Mouse (Mus musculus): ENCODE results near the gene Tmem215. TPM values are rescaled to one million over a fixed set of nuclear protein-coding genes. Genes with fewer than 3 reads are reported as not detected.

Gene Tmem215
- polyA plus RNA-seq, 1 experiment from 2014 or later, result 0.52 TPM

GRCm38 (mm10) chr4:40499812-40500591 is 28.0 kb downstream of the Tmem215 start:
- Histone ChIP-seq H3K36me3 (no peaks in the 10 kb centered on the region), H3K4me2 (no peak overlapping the region), H3K27ac (no peak overlapping the region), H3K4me1 (no peaks in the 10 kb centered on the region), H3K27me3 (no peaks in the 10 kb centered on the region), H3K4me3 (no peak overlapping the region), H3K9me3 (no peaks in the 10 kb centered on the region), H3K9ac (no peak overlapping the region)
- ATAC-seq (ENCODE audit: insufficient number of reproducible peaks, low FRiP score, low TSS enrichment, low read depth), result no peak
- 46% methylated on average over 11 of the region's 11 CpGs for WGBS

GRCm38 (mm10) chr4:40502459-40502858 is 30.5 kb downstream of the Tmem215 start:
- Histone ChIP-seq H3K4me3 (no peak overlapping the region), H3K4me2 (no peak overlapping the region), H3K36me3 (no peaks in the 10 kb centered on the region), H3K27me3 (no peaks in the 10 kb centered on the region), H3K27ac (no peak overlapping the region), H3K4me1 (no peaks in the 10 kb centered on the region), H3K9me3 (no peaks in the 10 kb centered on the region), H3K9ac (no peak overlapping the region)
- WGBS, result 67% methylated on average over 3 of the region's 3 CpGs
- ATAC-seq (ENCODE audit: insufficient number of reproducible peaks, low FRiP score, low TSS enrichment, low read depth), result no peak

DNA sequence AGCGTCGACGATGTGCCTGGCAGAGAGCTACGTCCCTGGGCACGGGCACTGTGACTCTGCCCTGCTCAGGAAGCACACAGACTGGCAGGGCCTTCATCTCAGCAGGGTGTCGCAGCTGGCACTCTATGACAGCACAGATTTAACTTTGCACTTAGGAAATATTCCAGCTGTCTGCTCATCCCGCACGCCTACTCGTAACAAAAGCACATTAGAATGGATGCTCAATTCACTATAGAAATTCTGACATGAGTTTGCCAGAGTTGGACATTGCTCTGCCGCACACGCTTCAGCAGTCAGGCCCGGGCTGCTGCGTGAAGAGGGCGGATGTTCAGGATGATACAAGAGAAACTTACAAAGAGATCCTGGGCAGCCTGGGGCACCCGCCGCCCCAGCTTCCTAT is 37.6 kb downstream of the Tmem215 start:
- Histone ChIP-seq H3K27me3 (no peaks in the 10 kb centered on the region), H3K27ac (no peak overlapping the region), H3K4me1 (no peaks in the 10 kb centered on the region), H3K4me2 (no peak overlapping the region), H3K9ac (no peak overlapping the region), H3K9me3 (no peaks in the 10 kb centered on the region), H3K4me3 (no peak overlapping the region), H3K36me3 (no peaks in the 10 kb centered on the region)
- no peak for ATAC-seq (ENCODE audit: insufficient number of reproducible peaks, low FRiP score, low TSS enrichment, low read depth)
- 78% methylated on average over 16 of the region's 16 CpGs for WGBS

- Histone ChIP-seq H3K9me3 (no peaks in the 10 kb centered on the region), H3K36me3 (no peaks in the 10 kb centered on the region), H3K27ac (no peak overlapping the region), H3K4me3 (no peak overlapping the region), H3K4me2 (no peak overlapping the region), H3K4me1 (no peaks in the 10 kb centered on the region), H3K9ac (no peak overlapping the region), H3K27me3 (no peaks in the 10 kb centered on the region)
- ATAC-seq (ENCODE audit: insufficient number of reproducible peaks, low FRiP score, low TSS enrichment, low read depth), result no peak
- WGBS, result 87% methylated on average over 2 of the region's 2 CpGs
Measured at GRCm38 (mm10) chr4:40513235-40513634, 41.3 kb downstream of the Tmem215 start.

DNA sequence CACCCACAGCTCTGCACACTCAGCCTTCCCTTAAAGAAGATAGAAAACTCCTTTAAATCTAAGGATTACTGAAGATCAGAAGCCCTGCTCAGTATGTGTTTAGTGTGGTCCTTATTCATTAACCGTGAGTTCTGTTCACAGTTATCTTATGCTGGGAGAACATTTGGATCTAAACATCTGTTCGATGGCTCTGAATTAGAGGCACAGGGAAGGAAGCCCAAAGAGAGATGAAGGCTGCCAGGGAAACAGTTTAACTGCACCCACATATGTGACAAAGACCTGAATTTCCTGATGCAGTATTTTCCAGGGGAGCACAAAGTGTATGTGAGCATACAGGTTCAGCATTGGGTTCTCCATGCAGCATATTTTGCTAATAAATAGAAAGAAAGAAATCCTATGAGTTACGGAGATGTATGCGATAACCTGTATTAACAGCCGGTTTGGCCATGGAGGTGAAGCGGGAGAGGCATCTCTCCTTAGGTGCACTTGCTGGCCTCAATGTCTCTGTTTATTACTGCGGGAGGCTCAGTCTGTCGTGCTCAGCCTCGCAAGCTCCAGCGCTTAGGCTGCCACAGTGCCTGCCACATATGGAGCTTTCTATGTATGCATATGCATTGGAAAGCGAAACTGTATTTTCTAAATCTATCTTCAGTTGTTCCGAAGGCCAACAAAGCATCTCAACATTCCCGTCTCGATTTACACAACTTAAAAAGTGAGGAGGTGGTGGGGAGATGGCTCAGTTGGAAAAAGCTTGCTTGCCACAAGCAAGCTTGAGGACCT is 46.8 kb downstream of the Tmem215 start:
- no peak overlapping the region for H3K4me2 ChIP-seq
- no peak overlapping the region for H3K9ac ChIP-seq
- ATAC-seq (ENCODE audit: insufficient number of reproducible peaks, low FRiP score, low TSS enrichment, low read depth), result no peak
- 88% methylated on average over 14 of the region's 14 CpGs for whole genome bisulfite sequencing
- no peak overlapping the region for H3K27ac ChIP-seq
- H3K4me1 ChIP-seq, result no peaks in the 10 kb centered on the region
- no peak overlapping the region for H3K4me3 ChIP-seq
- no peaks in the 10 kb centered on the region for H3K27me3 ChIP-seq
- no peaks in the 10 kb centered on the region for H3K9me3 ChIP-seq
- no peaks in the 10 kb centered on the region for H3K36me3 ChIP-seq

Other genes with a start within 250 kb of the Tmem215 start
- 10.7 TPM in 2 replicates for gene Ddx58, start 232.4 kb upstream of the Tmem215 start, polyA plus RNA-seq (2015; fragmentation: Nextera tagmentation; extraction: Ambion mirVana)
- gene Smim27, start 202.6 kb upstream of the Tmem215 start, polyA plus RNA-seq (2015; fragmentation: Nextera tagmentation; extraction: Ambion mirVana), result 30.7 and 37.1 TPM in 2 replicates
- 42.2 and 44.0 TPM in 2 replicates for gene Topors, start 202.3 kb upstream of the Tmem215 start, polyA plus RNA-seq (2015; fragmentation: Nextera tagmentation; extraction: Ambion mirVana)
- gene Ndufb6, start 192.8 kb upstream of the Tmem215 start, polyA plus RNA-seq (2015; fragmentation: Nextera tagmentation; extraction: Ambion mirVana), result 280 and 288 TPM in 2 replicates
- gene Aptx, start 231.0 kb downstream of the Tmem215 start, polyA plus RNA-seq (2015; fragmentation: Nextera tagmentation; extraction: Ambion mirVana), result 31.8 and 32.1 TPM in 2 replicates
- 375 and 380 TPM in 2 replicates for gene Dnaja1, start 250.0 kb downstream of the Tmem215 start, polyA plus RNA-seq (2015; fragmentation: Nextera tagmentation; extraction: Ambion mirVana)